Mouse (Mus musculus) kidney, postnatal 0 days (tissue): ENCODE measurements around the gene Usp5. TPM values are rescaled to one million over a fixed set of nuclear protein-coding genes. Genes with fewer than 3 reads are reported as not detected.
A peak's percentile ranks its signal among the peaks of the same experiment; 100 is the strongest.

Experiments used
- ATAC-seq: fragments of 200-750 bp; cut with Nextera tagmentation; replicated peaks from 2 replicates; pipeline ENCODE4 v1.8.0; 2017; ENCODE audit warnings: low read depth, moderate number of reproducible peaks, moderate TSS enrichment, moderate library complexity; ENCODE audit not compliant: low FRiP score
- DNase-seq: peaks from one replicate; pipeline ENCODE4 v3.0.0-alpha.2; 2016; ENCODE audit warnings: low spot score
- H3K27ac ChIP-seq: fragments of 300-500 bp; sonication (generic); 2 replicates; pipeline ENCODE4 v1.5.1; 2014; ENCODE audit warnings: mild to moderate bottlenecking
- H3K27me3 ChIP-seq: fragments of 300-500 bp; sonication (generic); 2 replicates; pipeline ENCODE4 v1.6.1; 2014; ENCODE audit warnings: low read length, mixed read lengths; ENCODE audit not compliant: insufficient read depth
- H3K36me3 ChIP-seq: fragments of 300-500 bp; sonication (generic); 2 replicates; pipeline ENCODE4 v1.6.1; 2014; ENCODE audit warnings: low read length, mixed read lengths; ENCODE audit not compliant: insufficient read depth
- H3K4me1 ChIP-seq: fragments of 300-500 bp; sonication (generic); replicated peaks from 2 replicates; pipeline ENCODE4 v1.6.1; 2014; ENCODE audit warnings: antibody characterized with exemption, low read length, mixed read lengths; ENCODE audit not compliant: insufficient read depth
- H3K4me2 ChIP-seq: fragments of 300-500 bp; sonication (generic); 2 replicates; pipeline ENCODE4 v1.6.1; 2014; ENCODE audit warnings: mild to moderate bottlenecking, low read length, moderate library complexity, mixed read lengths
- H3K4me3 ChIP-seq: fragments of 300-500 bp; sonication (generic); replicated peaks from 2 replicates; pipeline ENCODE4 v1.5.1; 2014; ENCODE audit warnings: low read depth, low read length
- H3K9ac ChIP-seq: fragments of 300-500 bp; sonication (generic); 2 replicates; pipeline ENCODE4 v1.6.1; 2014; ENCODE audit warnings: low read depth, low read length
- H3K9me3 ChIP-seq: fragments of 300-500 bp; sonication (generic); replicated peaks from 2 replicates; pipeline ENCODE4 v1.6.1; 2016; ENCODE audit warnings: low read length, inconsistent platforms, mixed read lengths
- CTCF ChIP-seq: IDR thresholded peaks from 2 replicates; pipeline ENCODE4 v1.5.1; 2016; ENCODE audit warnings: antibody characterized with exemption, low read depth, mild to moderate bottlenecking, moderate library complexity
- WGBS: fragments of 180-500 bp; shearing (Covaris S2); extraction: QIAGEN DNeasy Blood & Tissue Kit; methylation state at CpG from one replicate; pipeline ENCODE4 v1.1.7; 2014; 5-methylcytosine and 5-hydroxymethylcytosine counted together
- polyA plus RNA-seq: library from polyadenylated mRNA; unstranded; fragments of >200 nt; fragmentation: Nextera tagmentation; extraction: Ambion mirVana; gene quantifications from 2 replicates; pipeline ENCODE4 v1.2.1, GENCODE M21; 2015

Gene Usp5
- polyA plus RNA-seq, 1 experiment from 2014 or later = 96.6 TPM

DNA sequence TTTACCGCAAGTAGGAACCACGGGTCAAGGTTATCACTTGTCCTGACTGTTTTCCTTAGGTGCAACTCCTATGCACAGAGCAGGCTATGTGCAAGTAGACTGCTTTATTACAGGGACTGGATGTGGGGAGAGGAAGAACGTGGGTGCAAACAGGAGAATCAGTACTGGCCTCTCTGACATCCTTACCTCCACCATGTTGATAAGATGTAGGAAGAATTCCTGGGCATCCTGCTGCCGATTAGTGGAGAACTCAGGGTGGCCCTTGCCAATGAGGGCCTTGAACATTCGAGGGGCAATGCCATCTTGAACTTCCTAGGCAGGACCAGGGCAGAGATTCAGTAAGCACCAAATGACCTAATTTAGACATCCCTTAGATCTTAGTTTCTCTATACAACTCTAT is 8.4 kb downstream of the Usp5 start:
- H3K36me3 ChIP-seq = peaks cover 83% of the 10 kb centered on the region
- no peak for ATAC-seq

DNA sequence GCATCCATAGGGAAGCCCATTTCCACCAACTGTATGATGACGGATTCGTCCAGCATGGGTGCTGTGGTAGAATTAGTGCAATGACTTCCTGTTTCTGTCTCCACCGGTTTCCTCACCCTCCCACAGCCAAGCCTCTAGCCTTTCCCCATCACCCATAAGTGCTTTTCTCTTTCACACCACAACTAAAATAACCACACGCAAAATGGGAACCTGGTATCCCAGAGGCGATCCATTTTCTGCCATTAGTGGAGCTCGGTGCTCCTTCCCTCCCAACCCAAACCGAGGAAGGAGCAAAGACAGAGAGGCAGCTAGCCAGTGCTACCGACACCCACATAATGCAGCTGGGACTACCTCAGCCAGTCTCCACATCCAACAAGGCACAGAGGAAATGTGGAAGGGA is 11.3 kb downstream of the Usp5 start:
- no peak for TF ChIP-seq CTCF
- no peak for DNase-seq

More for the DNA sequence above, 8.4 kb downstream of the Usp5 start:
- WGBS = 92% methylated on average over 5 of the region's 5 CpGs
- no peak overlapping the region for H3K4me2 ChIP-seq
- H3K4me1 ChIP-seq = no peaks in the 10 kb centered on the region
- DNase-seq = no peak
- TF ChIP-seq CTCF = no peak
- no peaks in the 10 kb centered on the region for H3K9me3 ChIP-seq
- no peak overlapping the region for H3K4me3 ChIP-seq
- no peak overlapping the region for H3K27ac ChIP-seq
- H3K27me3 ChIP-seq = no peaks in the 10 kb centered on the region
- no peak overlapping the region for H3K9ac ChIP-seq

DNA sequence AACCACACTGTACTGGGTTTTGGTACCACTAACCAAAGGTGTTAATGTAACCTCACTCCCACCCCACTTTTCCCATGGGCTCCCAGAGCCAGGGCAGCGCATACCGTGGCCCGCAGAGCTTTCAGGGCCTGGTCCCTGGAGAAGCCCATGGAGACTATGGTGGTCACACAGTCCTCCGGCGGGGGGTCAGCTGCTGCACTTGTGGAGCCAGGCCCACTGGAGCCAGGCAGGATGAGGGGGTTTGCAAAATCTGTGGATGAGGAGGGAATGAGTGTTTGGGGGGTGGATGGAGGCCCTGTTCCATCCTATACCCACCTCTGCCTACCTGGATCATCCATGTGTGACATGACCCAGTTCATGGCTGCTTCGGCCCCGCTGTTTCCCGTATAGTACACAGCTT is 11.7 kb downstream of the Usp5 start:
- WGBS = over 99% methylated on average over 8 of the region's 8 CpGs
- Histone ChIP-seq H3K27ac (no peak overlapping the region), H3K27me3 (no peaks in the 10 kb centered on the region), H3K4me2 (no peak overlapping the region), H3K9ac (no peak overlapping the region), H3K36me3 (peaks cover 53% of the 10 kb centered on the region), H3K9me3 (no peaks in the 10 kb centered on the region), H3K4me1 (peaks cover 9% of the 10 kb centered on the region; the same call in 1 of the 2 replicates), H3K4me3 (no peak overlapping the region)
- DNase-seq (no peak), ATAC-seq (no peak)
- TF ChIP-seq CTCF = no peak

More for the DNA sequence above, 11.3 kb downstream of the Usp5 start:
- H3K36me3 ChIP-seq = peaks cover 57% of the 10 kb centered on the region
- no peak overlapping the region for H3K9ac ChIP-seq
- H3K9me3 ChIP-seq = no peaks in the 10 kb centered on the region
- WGBS = 90% methylated on average over 8 of the region's 8 CpGs
- H3K4me2 ChIP-seq = no peak overlapping the region
- no peak overlapping the region for H3K27ac ChIP-seq
- no peak for ATAC-seq
- H3K4me3 ChIP-seq = no peak overlapping the region
- peaks cover 5% of the 10 kb centered on the region; the same call in 1 of the 2 replicates for H3K4me1 ChIP-seq
- no peaks in the 10 kb centered on the region for H3K27me3 ChIP-seq

DNA sequence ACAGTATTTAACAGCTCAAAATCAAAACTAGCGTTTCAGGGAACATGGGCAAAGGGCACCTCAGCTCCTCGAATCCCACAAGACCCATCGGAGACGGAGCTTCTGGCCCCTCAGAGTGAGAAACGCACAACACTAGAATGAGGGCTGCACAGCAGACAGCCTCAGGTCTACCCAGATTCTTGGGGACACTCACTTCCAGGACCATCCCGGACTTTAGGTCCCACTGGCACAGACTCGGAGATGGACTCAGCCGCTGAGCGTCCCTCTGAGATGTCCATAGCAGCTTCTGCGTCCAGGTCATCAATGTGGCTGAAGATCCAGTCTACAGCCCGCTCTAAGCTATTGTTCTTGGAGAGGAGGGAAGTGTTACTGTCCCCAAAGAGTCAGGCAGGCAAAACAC is 12.2 kb downstream of the Usp5 start:
- Histone ChIP-seq H3K4me3 (no peak overlapping the region), H3K36me3 (peaks cover 49% of the 10 kb centered on the region), H3K4me2 (no peak overlapping the region), H3K9me3 (no peaks in the 10 kb centered on the region), H3K27me3 (no peaks in the 10 kb centered on the region), H3K4me1 (peaks cover 13% of the 10 kb centered on the region; the same call in 1 of the 2 replicates), H3K9ac (no peak overlapping the region), H3K27ac (no peak overlapping the region)
- ATAC-seq (no peak), DNase-seq (no peak)
- 96% methylated on average over 11 of the region's 11 CpGs for WGBS
- no peak for TF ChIP-seq CTCF

DNA sequence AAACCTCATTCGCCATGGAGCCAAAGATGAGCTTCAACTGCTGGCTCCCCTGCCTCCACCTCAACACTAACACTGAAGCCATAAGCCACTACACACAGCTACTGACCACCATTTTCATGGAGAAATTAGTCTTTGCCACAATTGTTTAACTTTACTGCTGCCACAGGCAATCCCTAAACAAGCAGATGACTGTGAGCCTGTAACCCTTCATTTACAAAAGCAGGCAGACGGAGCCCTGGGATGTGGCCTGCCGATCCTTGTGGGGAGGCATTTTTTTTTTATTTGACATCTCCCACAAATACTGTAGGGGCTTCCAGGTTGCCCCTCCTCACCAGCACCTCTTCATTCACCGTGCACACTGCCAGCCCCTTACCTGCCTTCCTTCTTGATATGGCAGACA is 12.7 kb downstream of the Usp5 start:
- WGBS = 90% methylated on average over 4 of the region's 4 CpGs
- H3K4me1 ChIP-seq = peaks cover 17% of the 10 kb centered on the region; the same call in 1 of the 2 replicates
- no peak overlapping the region for H3K9ac ChIP-seq
- DNase-seq = no peak
- H3K27me3 ChIP-seq = no peaks in the 10 kb centered on the region
- no peak overlapping the region for H3K27ac ChIP-seq
- TF ChIP-seq CTCF = no peak
- no peak overlapping the region for H3K4me3 ChIP-seq
- peaks cover 49% of the 10 kb centered on the region for H3K36me3 ChIP-seq
- no peaks in the 10 kb centered on the region for H3K9me3 ChIP-seq
- no peak overlapping the region for H3K4me2 ChIP-seq
- ATAC-seq = no peak

DNA sequence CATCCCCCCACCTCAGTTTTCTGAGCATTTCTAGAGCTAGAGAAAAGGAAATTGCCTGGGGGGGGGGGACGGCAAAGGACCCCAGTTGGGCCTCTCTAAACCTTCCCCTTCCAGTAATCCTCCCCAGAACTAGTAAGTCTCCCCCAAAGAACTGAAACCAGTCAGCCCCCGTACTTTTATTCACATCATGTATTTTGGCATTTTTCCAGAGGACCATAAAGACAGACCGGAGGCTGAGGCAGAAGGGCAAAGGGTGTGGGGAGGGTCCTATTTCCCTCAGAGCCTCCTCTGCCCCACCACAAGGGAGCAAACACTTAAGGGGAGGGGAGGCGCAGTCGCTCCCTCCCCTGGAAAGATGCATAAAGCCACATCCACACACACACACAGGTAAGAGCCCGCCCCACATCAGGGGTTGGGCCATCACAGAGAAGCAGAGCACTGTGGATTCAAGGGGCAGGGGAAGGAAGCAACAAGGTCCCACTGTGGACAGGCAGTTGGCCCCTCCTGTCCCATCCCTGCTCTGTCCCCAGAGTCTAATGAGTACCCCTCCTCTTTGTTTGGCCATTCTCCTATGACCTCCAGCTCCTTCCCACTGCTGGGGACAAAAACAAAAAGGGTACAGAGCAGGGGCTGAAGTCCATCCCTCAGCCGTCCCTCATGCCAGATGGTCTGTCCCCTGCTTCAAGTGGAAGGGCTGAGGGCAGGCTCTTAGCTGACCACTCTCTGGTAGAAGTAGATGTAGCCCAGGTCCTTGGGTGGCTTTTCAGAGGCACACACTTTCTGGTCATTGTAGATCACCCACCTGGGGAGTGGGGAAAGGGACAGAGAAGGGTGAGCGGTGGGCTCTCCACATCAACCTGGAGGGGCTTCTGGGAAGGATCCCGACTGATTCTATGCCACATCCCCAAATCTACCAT is 14.2 kb downstream of the Usp5 start:
- peak; percentile 66 for DNase-seq
- Histone ChIP-seq H3K9me3 (no peaks in the 10 kb centered on the region), H3K9ac (no peak overlapping the region), H3K36me3 (peaks cover 36% of the 10 kb centered on the region), H3K27me3 (no peaks in the 10 kb centered on the region), H3K4me2 (peak overlapping the region; percentile 62), H3K27ac (0 out of 2 replicates have a peak overlapping the region, but pooled peaks have one; percentile 8), H3K4me3 (0 out of 2 replicates have a peak overlapping the region, but pooled peaks have one; percentile 74), H3K4me1 (peaks cover 19% of the 10 kb centered on the region; the same call in 1 of the 2 replicates)
- TF ChIP-seq CTCF = no peak
- ATAC-seq = no peak
- 61% methylated on average over 9 of the region's 9 CpGs for WGBS
